Mouse (Mus musculus) liver, adult 2 months (tissue): ENCODE measurements around the gene Gm10320.

ENCODE experiments used
- CTCF ChIP-seq: fragments of 200-500 bp; IDR thresholded peaks from 2 replicates; pipeline ENCODE4 v1.5.1; 2011; ENCODE audit warnings: low read depth, low read length, control low read depth
- POLR2A ChIP-seq: fragments of 200-500 bp; IDR thresholded peaks from 2 replicates; pipeline ENCODE4 v1.6.1; 2011; ENCODE audit warnings: low read length, control low read depth; ENCODE audit not compliant: insufficient read depth; ENCODE audit errors: extremely low read depth

DNA sequence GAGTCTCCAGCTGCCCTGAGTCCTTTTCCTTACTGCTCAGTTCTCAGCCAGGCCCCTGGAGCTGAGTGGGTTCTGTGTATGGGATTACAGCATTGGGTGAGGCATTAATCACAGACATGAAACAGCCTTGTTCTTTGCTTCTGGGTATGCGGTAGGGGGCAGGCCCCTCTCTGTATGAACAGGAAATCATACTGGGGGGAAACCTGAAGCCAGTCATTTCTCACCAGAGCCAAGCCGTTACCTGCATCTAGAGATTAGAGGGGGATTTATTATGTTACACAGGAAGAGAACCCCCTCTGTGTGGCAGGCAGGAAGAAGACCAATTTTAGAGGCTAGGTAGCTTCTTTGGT lies 43.1 kb upstream of the Gm10320 start:
- TF ChIP-seq CTCF (no peak), POLR2A (no peak)
